Mouse (Mus musculus) spleen, postnatal 4 days (tissue): Measurements from ENCODE around the gene Adam11.

Experiments
- DNase-seq, 2 experiments: peaks; one replicate each; pipeline ENCODE4 v3.0.0; 2022; ENCODE audit warnings: low spot score in 2 of 2

The Adam11 gene

GRCm38 (mm10) chr11:102827097-102827496 lies 65.9 kb downstream of the Adam11 start:
- DNase-seq = no peak
